Mouse (Mus musculus): Measurements from ENCODE around the gene Ifng. TPM values are rescaled to one million over a fixed set of nuclear protein-coding genes. Genes with fewer than 3 reads are reported as not detected.
A peak's percentile ranks its signal among the peaks of the same experiment; 100 is the strongest.
"Not testable (repeated sequence)": the region's sequence is repeated elsewhere in the genome, so short reads cannot be mapped to it uniquely, and the experiment has no call there.

The Ifng gene
- not detected for total RNA-seq (2021)
- polyA plus RNA-seq (2012; rRNA removed), result not detected in 2 replicates
- long read RNA-seq, result 0 reads

GRCm38 (mm10) chr10:118440742-118441240 lies at the start of gene Ifng:
Ifng (plus strand) TSS chr10:118441046.
- DNase-seq, result no peak

GRCm38 (mm10) chr10:118399917-118400316 lies 40.9 kb upstream of the Ifng start:
- no peak for DNase-seq

- no peak for DNase-seq
Observed at GRCm38 (mm10) chr10:118406463-118407221, 34.2 kb upstream of the Ifng start.

- no peak for DNase-seq
Observed at GRCm38 (mm10) chr10:118411377-118411776, 29.5 kb upstream of the Ifng start.

GRCm38 (mm10) chr10:118412774-118413173 lies 28.1 kb upstream of the Ifng start:
- no peak for DNase-seq

GRCm38 (mm10) chr10:118419000-118419425 lies 21.8 kb upstream of the Ifng start:
- no peak for DNase-seq

GRCm38 (mm10) chr10:118420896-118421295 lies 19.9 kb upstream of the Ifng start:
- no peak for DNase-seq

GRCm38 (mm10) chr10:118435501-118435900 lies 5.3 kb upstream of the Ifng start:
- DNase-seq, result no peak

GRCm38 (mm10) chr10:118441898-118442297 lies 1.1 kb downstream of the Ifng start:
- DNase-seq, result no peak

- DNase-seq, result no peak
Observed at GRCm38 (mm10) chr10:118442999-118443398, 2.2 kb downstream of the Ifng start.

- no peak for DNase-seq
Observed at GRCm38 (mm10) chr10:118445021-118445420, 4.2 kb downstream of the Ifng start.

- DNase-seq, result no peak
Observed at GRCm38 (mm10) chr10:118445502-118445901, 4.7 kb downstream of the Ifng start.

GRCm38 (mm10) chr10:118445978-118446377 lies 5.1 kb downstream of the Ifng start:
- DNase-seq, result no peak

- no peak for DNase-seq
Observed at GRCm38 (mm10) chr10:118451747-118452146, 10.9 kb downstream of the Ifng start.

- no peak for DNase-seq
Observed at GRCm38 (mm10) chr10:118458729-118459128, 17.9 kb downstream of the Ifng start.

- no peak for DNase-seq
Observed at GRCm38 (mm10) chr10:118461126-118461767, 20.4 kb downstream of the Ifng start.

GRCm38 (mm10) chr10:118466481-118466880 lies 25.6 kb downstream of the Ifng start:
- peak; percentile 54 for DNase-seq

- DNase-seq, result no peak
Observed at GRCm38 (mm10) chr10:118469047-118469446, 28.2 kb downstream of the Ifng start.

GRCm38 (mm10) chr10:118470296-118470957 lies 29.6 kb downstream of the Ifng start:
- DNase-seq, result no peak

- not testable (repeated sequence) for DNase-seq
Observed at GRCm38 (mm10) chr10:118472846-118473245, 32.0 kb downstream of the Ifng start.

- no peak for DNase-seq
Observed at GRCm38 (mm10) chr10:118476696-118477095, 35.9 kb downstream of the Ifng start.

GRCm38 (mm10) chr10:118477297-118477696 lies 36.5 kb downstream of the Ifng start:
- no peak for DNase-seq

- no peak for DNase-seq
Observed at GRCm38 (mm10) chr10:118479244-118479643, 38.4 kb downstream of the Ifng start.
